In the genomic region with DNA sequence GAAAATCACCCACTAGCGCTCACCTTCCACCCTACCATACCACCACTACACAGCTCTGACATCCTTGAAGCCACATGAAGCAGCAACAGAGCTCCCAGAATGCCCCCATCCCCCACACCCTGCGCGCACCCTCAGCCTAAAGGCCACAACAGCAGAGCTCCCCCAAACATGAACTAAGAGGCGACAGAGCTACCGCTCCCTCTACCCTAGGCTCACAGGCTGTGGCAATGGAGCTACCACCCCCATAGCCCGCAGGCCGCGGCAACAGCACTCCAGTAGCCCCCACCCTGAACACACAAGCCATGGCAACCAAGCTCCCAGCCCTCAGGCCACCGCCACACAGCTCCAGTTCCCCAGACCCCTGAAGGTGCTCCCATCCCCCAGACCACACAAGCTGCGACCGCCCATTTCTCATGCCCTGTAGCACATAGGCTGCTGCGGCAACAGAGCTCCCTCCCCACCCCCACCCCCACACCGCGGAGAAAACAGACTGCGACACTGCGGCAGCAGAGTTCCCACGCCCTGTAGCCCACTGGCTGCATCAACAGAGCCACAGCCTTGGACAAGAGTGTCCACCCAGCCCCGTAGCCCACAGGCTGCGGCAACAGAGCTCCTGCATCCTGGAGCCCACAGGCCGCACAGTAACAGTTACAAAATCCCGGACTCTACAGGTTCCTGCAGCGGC, we compare ENCODE assay signal across 9 mouse cellular contexts. TPM values are rescaled to one million over a fixed set of nuclear protein-coding genes. Genes with fewer than 3 reads are reported as not detected.
DNase-seq lines count a peak whose midpoint lies in the region; ATAC-seq and TF ChIP-seq lines count a peak whose summit lies in the region.
"Had no signal": no experiment of that assay in that cellular context is flagged by ENCODE, and none has a peak within 500 bp of the region (broad histone marks: within the 10 kb centered on the region; RNA-seq: fewer than 3 reads in every experiment).

No protein-coding gene starts in this region.

- H3K36me3 ChIP-seq in forebrain, embryonic 15.5 days: no peaks in the 10 kb centered on the region
- H3K36me3 ChIP-seq in hindbrain, embryonic 14.5 days (replicated peaks; ENCODE audit: control insufficient read depth, insufficient read depth): peaks cover under 1% of the 10 kb centered on the region; the same call in 1 of the 2 replicates
- H3K36me3 ChIP-seq in small intestine, adult 2 months (ENCODE audit: control insufficient read depth, insufficient read depth, low read length): no peaks in the 10 kb centered on the region

- no peak for TF ChIP-seq CTCF in gastrocnemius, adult 2 months (IDR thresholded peaks at IDR 0.05)
- no peak for TF ChIP-seq CTCF in small intestine, adult 2 months (IDR thresholded peaks at IDR 0.05; ENCODE audit: extremely low read depth, insufficient read length, insufficient replicate concordance, low read depth, low read length)

- peak overlapping the region; percentile 36 for H3K4me2 ChIP-seq in forebrain, embryonic 15.5 days (replicated peaks)
- H3K4me2 ChIP-seq in hindbrain, embryonic 14.5 days (replicated peaks): peak overlapping the region; percentile 49

- H3K27me3 ChIP-seq in forebrain, embryonic 15.5 days: no peaks in the 10 kb centered on the region
- no peaks in the 10 kb centered on the region for H3K27me3 ChIP-seq in hindbrain, embryonic 14.5 days (ENCODE audit: control insufficient read depth, insufficient read depth, low read length)
- H3K27me3 ChIP-seq in small intestine, adult 2 months (ENCODE audit: control insufficient read depth, insufficient read depth, low read length): no peaks in the 10 kb centered on the region
- H3K27me3 ChIP-seq: CH12.LX had no signal

- peaks cover 9% of the 10 kb centered on the region; the same call in 1 of the 2 replicates for H3K9me3 ChIP-seq in forebrain, embryonic 15.5 days
- peaks cover 22% of the 10 kb centered on the region for H3K9me3 ChIP-seq in hindbrain, embryonic 14.5 days (ENCODE audit: control insufficient read depth, low read length)

- TF ChIP-seq POLR2A in small intestine, adult 2 months (IDR thresholded peaks at IDR 0.05; ENCODE audit: low read depth, low read length): no peak

- H3K4me1 ChIP-seq in forebrain, embryonic 15.5 days: no peaks in the 10 kb centered on the region
- no peaks in the 10 kb centered on the region for H3K4me1 ChIP-seq in hindbrain, embryonic 14.5 days (replicated peaks; ENCODE audit: control insufficient read depth, insufficient read depth, low read length)
- H3K4me1 ChIP-seq in small intestine, adult 2 months (ENCODE audit: control insufficient read depth, insufficient read depth, insufficient read length, low read length): no peaks in the 10 kb centered on the region

- WGBS in forebrain, embryonic 15.5 days: 44% methylated on average over 22 of the region's 22 CpGs
- 48% methylated on average over 22 of the region's 22 CpGs for WGBS in hindbrain, embryonic 14.5 days
- 51% methylated on average over 22 of the region's 22 CpGs for WGBS in small intestine, adult 2 months

- H3K9ac ChIP-seq in forebrain, embryonic 15.5 days (replicated peaks): peak overlapping the region; percentile 68
- H3K9ac ChIP-seq in hindbrain, embryonic 14.5 days: peak overlapping the region; percentile 86

- peak; percentile 86 for ATAC-seq in forebrain, embryonic 15.5 days (replicated peaks)
- ATAC-seq in hindbrain, embryonic 14.5 days (ENCODE audit: low FRiP score): peak; percentile 88

- peak; percentile 30 for DNase-seq in gastrocnemius, adult 2 months
- DNase-seq in gastrocnemius, adult 8-10 months (ENCODE audit: low spot score in 2 of 2): no peak
- DNase-seq in cerebellum, adult 11 months: peak; percentile 40
- no peak for DNase-seq in hindbrain, embryonic 14.5 days (ENCODE audit: low spot score)
- DNase-seq in left cerebral cortex, adult 11 months (ENCODE audit: low spot score): peak; percentile 9
- peak; percentile 2 for DNase-seq in lung, postnatal 14 days

- intact Hi-C loops in gastrocnemius, adult 2 months (cut with DNase I): no loop called here

- H3K4me3 ChIP-seq in gastrocnemius, adult 2 months: peak overlapping the region; percentile 81
- peak overlapping the region; percentile 66 for H3K4me3 ChIP-seq in forebrain, embryonic 15.5 days
- H3K4me3 ChIP-seq in hindbrain, embryonic 14.5 days (replicated peaks; ENCODE audit: low read length): peak overlapping the region; percentile 56
- peak overlapping the region; percentile 93 for H3K4me3 ChIP-seq in small intestine, adult 2 months (ENCODE audit: low read depth, low read length)

- peak overlapping the region; percentile 73 for H3K27ac ChIP-seq in gastrocnemius, adult 2 months
- peak overlapping the region; percentile 92 for H3K27ac ChIP-seq in forebrain, embryonic 15.5 days (replicated peaks)
- peak overlapping the region; percentile 91 for H3K27ac ChIP-seq in hindbrain, embryonic 14.5 days
- peak overlapping the region; percentile 49 for H3K27ac ChIP-seq in small intestine, adult 2 months (ENCODE audit: insufficient read depth, low read depth, low read length)

RNA-seq across cellular contexts. Expression of a gene that starts 0.8 kb away (rescaled TPM):
- 100 to 1,000 TPM; 155 to 244 TPM for total RNA-seq in gastrocnemius, adult 2 months (2021)
- total RNA-seq in gastrocnemius, adult 8-10 months (2022): 100 to 1,000 TPM; 177 to 263 (median 232) TPM
- 371 and 384 TPM in 2 replicates for polyA plus RNA-seq in forebrain, embryonic 15.5 days (2015; fragmentation: Nextera tagmentation; extraction: Ambion mirVana)
- 629 and 719 TPM in 2 replicates for polyA plus RNA-seq in hindbrain, embryonic 14.5 days (2014; fragmentation: Nextera tagmentation; extraction: Ambion mirVana)
- not detected in 2 replicates for polyA plus RNA-seq in small intestine, adult 2 months (2012; rRNA removed)
- total RNA-seq: CH12.LX had no signal

RNA-seq across cellular contexts. Expression of a gene that starts 0.8 kb away (rescaled TPM):
- total RNA-seq in gastrocnemius, adult 2 months (2021): 1 to 10 TPM; 3.9 to 5.4 TPM
- total RNA-seq in gastrocnemius, adult 8-10 months (2022): 1 to 10 TPM; 2.2 to 4.2 (median 3.2) TPM
- polyA plus RNA-seq in forebrain, embryonic 15.5 days (2015; fragmentation: Nextera tagmentation; extraction: Ambion mirVana): 2.6 and 2.9 TPM in 2 replicates
- 4.4 and 6.3 TPM in 2 replicates for polyA plus RNA-seq in hindbrain, embryonic 14.5 days (2014; fragmentation: Nextera tagmentation; extraction: Ambion mirVana)
- polyA plus RNA-seq in small intestine, adult 2 months (2012; rRNA removed): 0.05 and 0.23 TPM in 2 replicates

Comparison
In these comparisons a context has a peak if more than half of its experiments do, and no peak if none do; other contexts are left out.
1. DNase-seq: peak in gastrocnemius, adult 2 months (single experiment), cerebellum, adult 11 months (single experiment), left cerebral cortex, adult 11 months (single experiment) and lung, postnatal 14 days (single experiment); none in gastrocnemius, adult 8-10 months (0 of 2) and hindbrain, embryonic 14.5 days (single experiment).
2. RNA of a gene that starts 0.8 kb away (polyA plus RNA-seq): 629 to 719 TPM in hindbrain, embryonic 14.5 days and 371 to 384 TPM in forebrain, embryonic 15.5 days; not detected in small intestine, adult 2 months; every median in the first group is over 100 times any median in the second.
3. Peak in every context shown above with its lines, with median percentiles within 50 percentile points of each other: H3K27ac ChIP-seq and H3K4me3 ChIP-seq.